Mouse (Mus musculus) liver, embryonic 14.5 days (tissue): ENCODE results near the gene Gcm2. TPM values are rescaled to one million over a fixed set of nuclear protein-coding genes. Genes with fewer than 3 reads are reported as not detected.

ENCODE experiments used
- ATAC-seq: fragments of 200-750 bp; cut with Nextera tagmentation; 2 replicates; pipeline ENCODE4 v1.8.0; 2017; ENCODE audit warnings: moderate number of reproducible peaks, mild to moderate bottlenecking, moderate library complexity; ENCODE audit not compliant: insufficient read depth
- DNase-seq, 3 experiments: peaks; one replicate each; pipeline ENCODE4 v3.0.0-alpha.2; 2012 to 2013; ENCODE audit warnings: low read depth in 3 of 3, low spot score in 3 of 3
- H3K27ac ChIP-seq: fragments of 300-500 bp; sonication (generic); 2 replicates; pipeline ENCODE4 v1.5.1; 2014; ENCODE audit warnings: moderate library complexity, mild to moderate bottlenecking, control low read depth, inconsistent platforms
- H3K27me3 ChIP-seq: fragments of 300-500 bp; sonication (generic); 2 replicates; pipeline ENCODE4 v1.6.1; 2014; ENCODE audit warnings: mild to moderate bottlenecking, low read length, moderate library complexity; ENCODE audit not compliant: control insufficient read depth, insufficient read depth
- H3K36me3 ChIP-seq: fragments of 300-500 bp; sonication (generic); replicated peaks from 2 replicates; pipeline ENCODE4 v1.6.1; 2014; ENCODE audit warnings: low read depth; ENCODE audit not compliant: control insufficient read depth, insufficient read depth
- H3K4me1 ChIP-seq, 2 experiments: fragments of 200-500 bp in 1 of 2; fragments of 300-500 bp in 1 of 2; sonication (generic) in 1 of 2; replicated peaks; 2 replicates each; pipeline ENCODE4 v1.6.1; 2012 to 2014; ENCODE audit warnings: antibody characterized with exemption in 1 of 2, inconsistent platforms in 1 of 2, low read length in 1 of 2; ENCODE audit not compliant: control insufficient read depth in 2 of 2, insufficient read depth in 2 of 2
- H3K4me2 ChIP-seq: fragments of 300-500 bp; sonication (generic); 2 replicates; pipeline ENCODE4 v1.6.1; 2014; ENCODE audit warnings: low read depth, mild to moderate bottlenecking, control low read depth, moderate library complexity
- H3K4me3 ChIP-seq, 2 experiments: fragments of 200-500 bp in 1 of 2; fragments of 300-500 bp in 1 of 2; sonication (generic) in 1 of 2; 2 replicates each; pipeline ENCODE4 v1.5.1; 2012 to 2014; ENCODE audit warnings: low read depth in 2 of 2, low read length in 2 of 2, mild to moderate bottlenecking in 2 of 2, control low read depth in 1 of 2, inconsistent platforms in 1 of 2, moderate library complexity in 1 of 2; ENCODE audit not compliant: insufficient read depth in 1 of 2
- H3K9ac ChIP-seq: fragments of 300-500 bp; sonication (generic); replicated peaks from 2 replicates; pipeline ENCODE4 v1.6.1; 2014; ENCODE audit warnings: mild to moderate bottlenecking, control low read depth, moderate library complexity
- H3K9me3 ChIP-seq: fragments of 300-500 bp; sonication (generic); 2 replicates; pipeline ENCODE4 v1.6.1; 2016; ENCODE audit warnings: low read length, mixed read lengths; ENCODE audit not compliant: control insufficient read depth
- CTCF ChIP-seq: IDR thresholded peaks from 2 replicates; pipeline ENCODE4 v1.5.1; 2016; ENCODE audit warnings: antibody characterized with exemption, low read depth, control low read depth
- EP300 ChIP-seq: IDR thresholded peaks from 2 replicates; pipeline ENCODE4 v1.6.1; 2016; ENCODE audit warnings: antibody characterized with exemption, low read depth
- WGBS: fragments of 180-500 bp; shearing (Covaris S2); extraction: QIAGEN DNeasy Blood & Tissue Kit; methylation state at CpG from one replicate; pipeline ENCODE4 v1.1.7; 2014; ENCODE audit not compliant: insufficient replicate concordance; 5-methylcytosine and 5-hydroxymethylcytosine counted together
- polyA plus RNA-seq, 2 experiments: library from polyadenylated mRNA; depleted of rRNA in 1 of 2; stranded (reverse) in 1 of 2; unstranded in 1 of 2; fragments of >200 nt; fragmentation: Nextera tagmentation in 1 of 2; extraction: Ambion mirVana in 1 of 2; gene quantifications; 2 replicates each; pipeline versions ENCODE4 v1.2.1 to v1.2.3; 2012 to 2014

Gene Gcm2
- polyA plus RNA-seq, 2 experiments, result not detected

DNA sequence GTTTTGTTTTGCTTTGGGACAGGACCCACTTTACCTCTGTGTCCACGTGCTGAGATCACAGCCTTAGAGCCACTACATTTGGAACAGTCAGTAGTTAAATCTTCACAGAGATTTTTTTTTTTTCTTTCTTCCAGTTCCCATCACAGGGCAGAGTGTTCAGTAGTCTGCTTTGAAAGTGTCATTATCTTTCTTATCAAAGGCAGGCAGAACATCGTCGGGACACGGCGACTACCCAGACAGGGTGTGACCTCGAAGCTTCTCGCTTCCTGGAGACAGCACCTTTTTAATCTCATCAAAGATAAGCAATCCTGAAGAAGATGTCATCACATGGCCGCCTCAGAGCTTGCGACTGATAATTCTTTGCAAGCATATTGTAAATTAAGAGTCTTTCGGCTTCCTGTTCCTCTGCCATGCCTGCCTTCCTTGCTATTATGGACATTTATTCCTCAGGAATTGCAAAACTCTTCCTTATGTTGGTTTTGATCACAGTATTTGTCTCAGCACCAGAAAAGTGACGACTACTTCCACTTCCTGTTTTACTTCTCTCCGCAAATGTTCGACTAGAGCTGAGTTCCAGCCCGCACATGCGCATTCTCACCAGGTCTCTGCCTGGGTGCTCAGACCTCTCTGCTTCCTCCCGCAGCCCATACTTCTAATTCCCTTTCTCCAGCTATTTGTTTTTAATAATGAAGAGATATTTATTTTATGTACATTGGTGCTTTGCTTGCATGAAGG is 13.3 kb downstream of the Gcm2 start:
- no peak overlapping the region for H3K4me3 ChIP-seq
- ATAC-seq (no peak), DNase-seq (no peak)
- H3K9ac ChIP-seq, result no peak overlapping the region
- H3K9me3 ChIP-seq, result no peaks in the 10 kb centered on the region
- peaks cover 6 to 13% of the 10 kb centered on the region in 2 experiments; a peak in 3 of 4 replicates for H3K4me1 ChIP-seq
- 18% methylated on average over 16 of the region's 16 CpGs for WGBS
- H3K27me3 ChIP-seq, result no peaks in the 10 kb centered on the region
- H3K4me2 ChIP-seq, result peak overlapping the region; percentile 26
- TF ChIP-seq EP300 (no peak), CTCF (no peak)
- no peak overlapping the region for H3K27ac ChIP-seq
- H3K36me3 ChIP-seq, result no peaks in the 10 kb centered on the region

DNA sequence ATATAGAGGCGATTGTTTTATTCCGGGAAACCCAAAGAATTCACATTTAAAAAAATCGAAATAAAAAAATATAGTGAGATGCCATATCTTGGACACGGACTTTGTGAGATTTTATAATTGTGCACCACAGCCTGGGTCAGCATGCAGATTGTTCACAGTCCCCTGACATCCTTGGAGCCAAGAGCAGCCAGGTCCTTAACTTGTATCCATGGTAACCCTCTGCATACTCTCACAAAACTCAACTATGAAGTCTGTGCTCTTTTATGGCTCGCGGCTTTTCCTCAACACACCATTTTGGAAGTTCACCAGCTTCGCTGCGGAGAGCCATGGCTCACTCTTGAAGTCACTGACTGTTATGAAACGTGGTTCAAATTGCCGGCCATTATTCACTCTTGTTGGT is 16.7 kb downstream of the Gcm2 start:
- no peak overlapping the region for H3K4me2 ChIP-seq
- H3K9me3 ChIP-seq, result no peaks in the 10 kb centered on the region
- no peak for ATAC-seq
- no peaks in the 10 kb centered on the region for H3K36me3 ChIP-seq
- no peak overlapping the region for H3K4me3 ChIP-seq
- TF ChIP-seq CTCF, result no peak
- TF ChIP-seq EP300, result no peak
- H3K9ac ChIP-seq, result no peak overlapping the region
- WGBS, result 69% methylated on average over 10 of the region's 10 CpGs
- H3K27ac ChIP-seq, result no peak overlapping the region
- H3K4me1 ChIP-seq, result peaks cover 6 to 13% of the 10 kb centered on the region in 2 experiments; a peak in 3 of 4 replicates
- H3K27me3 ChIP-seq, result peaks cover 6% of the 10 kb centered on the region
- no peak for DNase-seq

DNA sequence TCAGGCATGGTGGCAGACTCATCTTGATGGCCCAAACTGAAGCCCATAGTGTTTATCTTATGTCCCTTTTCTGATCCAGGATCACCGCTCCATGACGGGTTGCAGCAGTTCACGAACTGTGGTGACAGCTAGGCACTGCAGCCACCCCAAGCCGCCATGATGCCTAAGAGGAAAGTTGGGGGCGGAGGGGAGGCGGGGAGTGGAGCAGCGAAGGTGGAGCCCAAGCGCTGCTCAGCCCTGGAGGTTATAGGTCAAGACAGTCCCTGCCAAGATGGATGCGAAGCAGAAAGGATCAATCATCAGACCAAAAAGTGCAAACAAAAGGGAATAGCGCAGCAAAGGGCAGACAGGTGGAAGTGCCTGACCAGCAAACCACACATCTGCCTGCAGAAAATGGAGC is 19.6 kb downstream of the Gcm2 start:
- Histone ChIP-seq H3K27me3 (peaks cover 6% of the 10 kb centered on the region), H3K4me1 (no peaks in the 10 kb centered on the region), H3K4me3 (no peak overlapping the region), H3K9ac (no peak overlapping the region), H3K36me3 (no peaks in the 10 kb centered on the region), H3K27ac (no peak overlapping the region), H3K9me3 (no peaks in the 10 kb centered on the region), H3K4me2 (no peak overlapping the region)
- TF ChIP-seq CTCF, result no peak
- no peak for TF ChIP-seq EP300
- DNase-seq (no peak), ATAC-seq (no peak)
- WGBS, result 38% methylated on average over 10 of the region's 10 CpGs

DNA sequence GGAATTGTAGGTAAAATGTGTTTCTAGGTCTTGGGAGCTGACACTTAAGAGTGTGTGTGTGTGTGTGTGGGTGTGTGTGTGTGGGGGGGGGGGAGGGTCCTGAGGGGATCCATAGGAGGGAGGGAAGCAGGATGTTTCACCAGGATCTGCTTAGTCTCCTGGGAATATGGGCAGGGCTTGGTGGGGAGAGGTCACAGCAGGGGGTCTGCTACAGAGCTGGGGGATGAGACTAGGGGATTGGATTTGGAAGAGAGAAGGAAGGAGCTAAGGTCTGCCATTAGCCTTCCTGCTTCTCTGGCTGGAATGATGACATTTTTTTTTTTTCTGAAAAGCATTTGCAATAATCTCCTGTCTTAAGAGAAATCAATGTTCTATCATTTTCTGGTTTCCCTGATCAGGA is 22.1 kb downstream of the Gcm2 start:
- no peaks in the 10 kb centered on the region for H3K9me3 ChIP-seq

DNA sequence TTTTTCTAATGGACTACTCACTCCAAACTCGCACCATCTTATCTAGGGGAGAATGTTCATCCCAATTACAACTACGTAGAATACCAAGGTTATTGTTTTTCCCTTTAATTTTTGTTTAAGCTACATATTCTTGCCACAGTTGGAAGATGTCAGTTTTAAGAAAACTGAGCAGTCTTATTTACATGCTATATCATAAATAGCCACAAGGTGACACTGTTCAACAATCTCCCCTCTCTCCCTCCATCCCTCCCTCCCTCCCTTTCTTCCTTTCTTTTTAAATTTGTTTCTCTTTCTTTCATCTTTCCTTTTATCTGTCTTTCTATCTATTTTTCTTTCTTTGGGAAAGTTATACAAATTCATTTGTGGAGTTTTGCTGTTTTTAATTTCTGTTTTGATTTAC is 25.7 kb downstream of the Gcm2 start:
- Histone ChIP-seq H3K27ac (no peak overlapping the region), H3K4me1 (no peaks in the 10 kb centered on the region), H3K4me2 (no peak overlapping the region), H3K27me3 (peaks cover 4% of the 10 kb centered on the region), H3K9me3 (no peaks in the 10 kb centered on the region), H3K4me3 (no peak overlapping the region), H3K36me3 (no peaks in the 10 kb centered on the region), H3K9ac (no peak overlapping the region)
- no peak for DNase-seq
- no peak for ATAC-seq
- TF ChIP-seq EP300 (no peak), CTCF (peak; percentile 60; the same call in 1 of the 2 replicates)
- 8% methylated on average over 2 of the region's 2 CpGs for WGBS

More for the DNA sequence above, 22.1 kb downstream of the Gcm2 start:
- H3K36me3 ChIP-seq, result no peaks in the 10 kb centered on the region
- H3K4me2 ChIP-seq, result no peak overlapping the region
- DNase-seq, result no peak
- no peaks in the 10 kb centered on the region for H3K4me1 ChIP-seq
- ATAC-seq, result no peak
- no peak for TF ChIP-seq EP300
- TF ChIP-seq CTCF, result no peak
- H3K9ac ChIP-seq, result no peak overlapping the region
- H3K27me3 ChIP-seq, result peaks cover 6% of the 10 kb centered on the region
- no peak overlapping the region for H3K27ac ChIP-seq
- H3K4me3 ChIP-seq, result no peak overlapping the region
